Mouse (Mus musculus) spleen, adult 2 months (tissue): ENCODE data around the gene Skp1a.

Experiments
- CTCF ChIP-seq: fragments of 200-500 bp; IDR thresholded peaks from 2 replicates; pipeline ENCODE4 v1.5.1; 2011; ENCODE audit warnings: mild to moderate bottlenecking, inconsistent platforms; ENCODE audit not compliant: insufficient read depth, insufficient read length, insufficient replicate concordance; ENCODE audit errors: extremely low read depth
- POLR2A ChIP-seq: fragments of 200-500 bp; IDR thresholded peaks from 2 replicates; pipeline ENCODE4 v1.6.1; 2011; ENCODE audit warnings: low read depth, low read length, inconsistent platforms

GRCm38 (mm10) chr11:52233906-52234305, 2.1 kb downstream of the Skp1a start:
- TF ChIP-seq CTCF = no peak
- no peak for TF ChIP-seq POLR2A
